Mouse (Mus musculus) heart, postnatal 0 days (tissue): ENCODE data around the gene Vmn2r27.

ENCODE experiments used
- CTCF ChIP-seq: IDR thresholded peaks from 2 replicates; pipeline ENCODE4 v1.5.1; 2016; ENCODE audit warnings: antibody characterized with exemption, control low read depth, low read depth
- EP300 ChIP-seq: IDR thresholded peaks from 2 replicates; pipeline ENCODE4 v1.6.1; 2016; ENCODE audit warnings: antibody characterized with exemption, low read depth

- TF ChIP-seq CTCF = no peak
- TF ChIP-seq EP300 = no peak
Observed at GRCm38 (mm10) chr6:124255721-124256470, 24.2 kb upstream of the Vmn2r27 start.
